Mouse (Mus musculus): ENCODE measurements around the gene Sipa1l3.

Gene Sipa1l3

DNA sequence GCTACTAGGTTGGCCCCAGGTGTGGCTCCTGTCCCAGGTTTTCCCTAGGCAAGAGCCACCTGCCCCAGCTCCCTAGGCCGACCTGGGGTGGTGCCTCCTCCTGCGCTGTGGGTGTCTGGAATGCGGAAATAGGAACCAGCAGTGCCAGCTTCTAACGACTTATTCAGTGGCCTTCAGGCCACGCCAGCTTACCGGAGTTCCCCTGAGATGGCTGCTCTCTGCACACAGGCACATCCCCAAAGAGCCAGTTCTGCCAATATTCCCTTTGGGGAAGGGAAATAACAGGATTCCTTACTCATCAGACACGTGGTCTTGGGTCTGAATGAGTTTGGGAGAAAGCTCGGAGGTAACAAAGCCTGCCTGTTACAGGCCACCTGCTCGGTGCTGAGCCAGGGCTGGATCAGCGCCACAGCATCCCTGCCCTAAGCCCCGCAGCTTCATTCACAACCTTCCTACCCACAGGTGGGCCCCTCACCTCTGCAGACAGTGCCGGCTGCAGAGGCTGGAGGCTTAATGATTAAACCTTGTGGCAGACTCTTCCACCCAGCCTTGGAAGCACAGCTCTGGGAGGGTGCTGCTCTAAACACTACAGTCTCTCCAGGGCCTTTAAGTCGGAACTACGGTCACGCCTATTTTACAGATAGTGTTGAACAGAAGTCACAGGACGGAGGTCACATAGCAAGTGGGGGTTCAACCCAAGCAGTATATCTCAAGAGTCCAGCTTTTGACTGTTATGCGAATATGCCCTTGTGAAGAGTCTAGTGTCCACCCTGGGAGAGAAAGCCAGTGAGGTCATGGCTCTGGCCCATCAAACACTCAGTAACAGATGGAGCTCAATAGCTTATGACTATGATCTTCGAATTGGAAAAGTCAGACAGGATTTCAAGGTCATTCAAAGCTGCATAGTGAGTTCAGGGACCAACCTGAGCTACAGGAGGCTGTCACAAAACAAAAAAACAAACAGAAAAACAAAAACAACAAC is 12.8 kb downstream of the Sipa1l3 start:
- DNase-seq (ENCODE audit: low read depth), result no peak

DNA sequence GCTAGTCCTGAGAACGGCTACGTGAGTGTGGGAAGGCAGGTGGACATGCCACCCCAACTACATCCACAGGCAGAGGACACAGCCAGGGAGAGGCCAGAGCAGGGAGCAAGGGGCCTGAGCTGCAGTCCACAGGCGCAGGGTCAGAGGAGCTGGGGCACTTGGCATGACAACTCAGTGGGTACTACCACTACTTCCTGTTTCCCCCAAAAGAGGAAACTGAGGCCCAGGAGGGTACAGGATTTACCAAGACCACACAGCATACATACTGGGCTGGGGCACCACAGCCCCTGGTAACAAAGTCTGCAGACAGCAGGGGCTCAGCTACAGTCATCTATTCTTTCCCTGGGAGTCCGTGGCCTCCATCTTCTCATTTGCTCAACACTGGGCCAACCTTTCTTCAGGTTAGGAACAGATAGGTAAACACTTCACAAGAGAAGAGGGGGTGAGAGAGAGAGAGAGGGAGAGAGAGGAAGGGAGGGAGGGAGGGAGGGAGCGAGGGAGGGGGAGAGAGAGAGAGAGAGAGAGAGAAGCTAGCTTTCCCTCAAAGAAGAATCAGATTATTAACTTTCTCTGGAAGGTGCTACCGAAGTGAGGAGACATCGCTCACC is 13.7 kb downstream of the Sipa1l3 start:
- no peak for DNase-seq (ENCODE audit: low read depth)

DNA sequence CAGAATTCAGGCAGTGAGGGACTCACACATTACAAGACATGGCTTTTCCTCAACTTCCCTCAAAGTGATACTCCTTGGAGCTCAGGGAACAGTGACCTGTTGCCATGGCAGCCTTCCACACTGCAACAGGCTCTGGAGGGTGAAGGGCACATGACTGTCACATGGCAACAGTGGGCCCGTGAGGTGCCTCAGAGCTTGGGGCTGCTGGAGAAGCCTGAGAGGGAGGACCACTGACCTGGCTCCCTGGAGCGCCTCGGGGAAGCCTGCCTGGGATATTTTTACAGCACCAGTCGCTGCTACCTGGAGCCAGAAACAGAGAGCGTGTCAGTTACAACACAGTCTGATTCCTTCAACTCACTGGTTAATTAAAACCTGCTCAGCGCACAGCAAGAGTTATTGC is 14.8 kb downstream of the Sipa1l3 start:
- no peak for DNase-seq (ENCODE audit: low read depth)

DNA sequence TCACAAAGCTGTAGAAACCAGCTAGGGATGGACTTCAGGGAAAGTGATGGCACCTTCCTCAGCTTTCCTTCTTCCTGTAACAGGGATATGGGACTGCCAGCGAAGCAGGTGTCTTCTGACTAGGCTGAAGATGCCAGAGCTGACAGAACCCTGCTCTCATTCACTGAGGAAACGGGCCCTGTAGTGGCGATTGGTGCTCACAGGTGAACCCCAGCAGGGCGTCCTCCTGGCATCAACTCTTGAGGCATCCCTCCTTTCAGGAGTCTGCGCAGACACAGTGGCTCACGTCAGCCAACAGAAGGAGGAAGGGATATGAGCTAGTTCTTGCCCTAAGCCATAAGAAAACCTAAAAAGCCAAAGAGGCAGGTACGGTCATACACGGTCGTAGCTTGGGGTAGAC is 17.2 kb downstream of the Sipa1l3 start:
- DNase-seq (ENCODE audit: low read depth), result no peak

DNA sequence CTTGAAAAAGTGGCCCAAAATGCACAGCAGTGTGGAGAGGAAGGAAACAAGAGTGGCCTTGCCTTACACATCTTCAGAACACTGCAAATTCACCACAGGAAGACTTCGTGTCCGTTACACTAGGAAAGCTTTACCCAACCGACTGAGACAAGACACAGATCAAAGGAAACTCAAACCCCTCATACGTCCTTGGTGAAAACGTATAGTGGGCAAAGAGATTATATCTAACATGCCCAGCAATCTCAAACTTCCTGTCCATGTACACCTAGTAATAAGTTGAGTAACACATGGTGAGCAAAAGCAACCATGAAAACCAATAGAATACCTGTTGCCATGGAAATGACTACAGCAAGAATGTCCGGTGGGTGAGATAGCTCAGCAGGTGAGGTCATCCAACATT is 19.4 kb downstream of the Sipa1l3 start:
- peak; percentile 91 for DNase-seq (ENCODE audit: low read depth)

DNA sequence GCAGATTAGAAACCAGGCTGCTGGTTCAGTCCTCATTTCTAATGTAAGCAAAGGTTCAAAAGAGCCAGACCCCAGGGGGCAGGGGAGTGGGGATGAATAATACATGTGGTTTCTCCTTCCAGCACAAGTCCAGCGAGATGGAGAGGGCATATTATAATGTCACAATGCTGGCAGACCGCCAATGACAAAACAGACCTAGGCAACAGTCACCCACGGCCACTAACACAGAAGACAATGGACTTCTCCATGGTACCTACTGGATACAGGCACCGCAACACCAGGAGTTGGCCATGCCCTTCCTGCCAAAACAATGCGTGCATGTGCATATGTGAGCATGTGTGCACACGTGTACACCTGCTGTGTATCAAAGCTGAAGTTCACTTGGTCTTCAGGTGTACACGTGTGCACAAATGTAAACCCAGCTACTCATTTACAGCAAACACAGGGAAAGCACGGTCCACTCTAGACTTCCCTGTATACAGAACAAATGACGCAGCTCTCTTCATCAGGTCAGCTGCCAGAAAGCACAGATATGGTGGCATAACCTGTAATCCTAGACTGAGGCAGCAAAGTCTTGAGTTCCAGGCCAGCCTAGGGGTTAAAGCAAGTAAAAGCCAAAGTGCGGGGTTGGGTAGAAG is 21.4 kb downstream of the Sipa1l3 start:
- peak; percentile 80 for DNase-seq (ENCODE audit: low read depth)

DNA sequence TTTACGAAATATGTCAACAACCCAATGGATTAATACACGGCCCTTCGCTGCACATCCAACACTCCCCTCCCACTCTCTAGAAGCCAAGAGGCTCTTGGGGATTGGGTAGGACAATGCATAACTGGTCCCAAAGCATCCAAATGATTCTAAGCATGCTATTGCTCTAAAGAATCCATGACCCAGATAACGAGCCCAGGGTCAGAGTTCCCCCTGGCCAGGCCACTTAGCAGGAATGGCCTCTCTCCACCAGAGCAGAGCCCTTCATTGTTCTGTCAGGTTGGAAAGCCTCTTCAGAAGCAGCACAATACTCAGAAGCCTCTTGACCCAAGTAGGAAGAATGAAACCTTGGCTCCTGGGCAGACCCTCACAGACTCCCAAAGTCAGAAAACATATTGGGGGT is 22.1 kb downstream of the Sipa1l3 start:
- DNase-seq (ENCODE audit: low read depth), result no peak

DNA sequence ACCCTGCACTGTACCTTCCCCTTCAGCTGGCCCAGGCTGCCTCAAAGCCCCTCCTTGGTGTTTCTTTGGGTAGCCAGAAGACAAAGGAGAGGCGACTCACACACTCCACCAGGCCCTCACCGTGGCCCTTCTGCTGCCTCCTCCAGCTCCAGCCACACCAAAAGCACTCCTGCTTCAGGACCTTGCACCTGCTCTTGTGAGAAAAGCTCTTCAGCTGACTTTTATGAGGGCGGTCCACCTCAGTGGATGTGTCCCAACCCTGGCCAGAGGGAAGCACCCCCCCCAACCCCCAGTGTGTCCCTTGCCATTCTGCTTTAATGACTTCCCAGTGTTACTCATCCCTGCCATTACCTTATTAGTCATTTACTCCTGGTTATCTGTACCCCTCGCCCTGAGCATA is 22.6 kb downstream of the Sipa1l3 start:
- DNase-seq (ENCODE audit: low read depth), result no peak

DNA sequence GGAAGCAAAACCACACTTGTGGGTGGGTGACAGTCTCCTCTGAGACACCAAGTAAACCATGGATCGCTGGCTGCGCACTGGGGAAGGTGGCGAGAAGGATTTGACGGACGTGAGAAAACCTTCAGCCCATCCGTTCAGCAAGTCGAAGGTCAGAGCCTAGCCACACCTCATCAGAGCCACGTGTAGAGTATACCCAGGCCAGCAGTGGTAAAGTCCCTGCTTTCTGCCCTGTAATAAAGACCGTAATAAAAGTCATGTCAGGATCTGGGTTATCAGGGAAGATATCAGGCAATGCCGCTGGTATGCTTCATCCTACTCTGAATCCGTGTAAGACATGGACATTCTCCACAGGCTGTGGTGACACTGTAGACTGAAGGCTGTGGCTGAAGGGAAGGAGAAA is 23.6 kb downstream of the Sipa1l3 start:
- no peak for DNase-seq (ENCODE audit: low read depth)

DNA sequence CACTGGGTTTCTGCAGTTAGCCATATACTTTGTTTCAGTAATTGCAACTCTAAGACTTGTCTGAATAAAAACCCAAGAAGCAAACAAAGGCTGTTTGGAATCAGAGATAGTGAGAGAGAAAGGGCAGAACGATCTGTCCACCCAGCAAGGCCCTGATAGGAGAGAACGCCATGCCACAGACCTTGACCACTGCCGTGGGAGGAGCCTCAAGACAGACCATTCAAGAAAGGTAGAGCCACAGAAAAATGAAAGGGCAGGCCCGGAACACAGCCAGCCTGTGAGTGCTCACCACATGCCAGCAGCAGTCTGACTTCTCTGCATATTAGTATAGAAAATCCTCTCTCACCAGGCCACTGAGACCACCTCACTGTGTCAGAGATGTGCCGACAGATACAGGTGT is 24.4 kb downstream of the Sipa1l3 start:
- no peak for DNase-seq (ENCODE audit: low read depth)

DNA sequence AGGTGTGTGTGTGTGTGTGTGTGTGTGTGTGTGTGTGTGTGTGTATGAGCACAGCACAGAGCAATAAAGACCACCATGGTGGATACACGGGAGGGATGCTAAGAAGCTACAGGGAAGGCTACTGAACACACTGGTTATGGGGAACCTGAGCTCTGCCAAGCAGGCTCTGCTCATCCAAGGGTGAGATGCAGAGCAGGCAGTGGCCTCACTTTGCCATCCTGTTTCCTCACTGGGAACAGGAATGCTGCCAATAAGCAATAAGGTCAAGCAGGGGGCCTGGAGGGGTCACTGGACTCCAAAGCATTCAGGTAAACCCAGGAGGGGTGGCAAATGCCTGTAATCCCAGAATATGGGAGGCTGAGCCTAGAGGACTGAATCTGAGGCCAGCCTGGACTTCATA is 25.4 kb downstream of the Sipa1l3 start:
- DNase-seq (ENCODE audit: low read depth), result no peak

DNA sequence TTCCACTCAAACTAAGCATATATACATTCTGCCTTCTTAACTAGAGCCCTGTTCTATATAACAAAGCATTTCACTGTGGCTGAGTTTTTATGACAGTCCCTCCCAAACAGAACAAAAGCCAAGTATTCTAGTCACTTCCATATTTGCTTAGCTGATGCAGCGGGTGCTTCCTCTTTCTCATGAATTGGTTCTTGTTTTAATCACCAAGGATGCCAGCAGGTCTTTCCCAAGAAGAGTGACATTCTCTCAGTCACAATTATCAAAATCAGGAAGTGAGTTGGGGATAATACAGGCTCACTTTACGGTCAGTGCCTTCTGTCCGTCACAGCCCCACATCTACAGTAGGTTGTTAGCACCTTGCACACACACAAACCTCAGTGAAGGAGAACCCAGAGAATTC is 26.6 kb downstream of the Sipa1l3 start:
- peak; percentile 87 for DNase-seq (ENCODE audit: low read depth)

DNA sequence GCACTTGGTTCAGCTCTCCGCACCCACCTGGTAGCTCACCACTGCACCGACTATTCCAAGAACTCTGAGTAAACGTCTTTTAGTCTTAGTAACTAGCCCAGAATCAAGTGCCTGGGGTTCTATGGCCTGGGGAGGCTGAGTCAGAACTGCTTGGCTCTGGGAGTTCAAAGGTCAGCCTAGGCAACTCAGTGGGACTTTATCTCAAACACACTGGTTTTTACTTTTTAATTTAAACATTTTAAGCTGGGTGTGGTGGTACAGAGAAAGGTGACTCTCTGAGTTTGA is 27.0 kb downstream of the Sipa1l3 start:
- no peak for DNase-seq (ENCODE audit: low read depth)

DNA sequence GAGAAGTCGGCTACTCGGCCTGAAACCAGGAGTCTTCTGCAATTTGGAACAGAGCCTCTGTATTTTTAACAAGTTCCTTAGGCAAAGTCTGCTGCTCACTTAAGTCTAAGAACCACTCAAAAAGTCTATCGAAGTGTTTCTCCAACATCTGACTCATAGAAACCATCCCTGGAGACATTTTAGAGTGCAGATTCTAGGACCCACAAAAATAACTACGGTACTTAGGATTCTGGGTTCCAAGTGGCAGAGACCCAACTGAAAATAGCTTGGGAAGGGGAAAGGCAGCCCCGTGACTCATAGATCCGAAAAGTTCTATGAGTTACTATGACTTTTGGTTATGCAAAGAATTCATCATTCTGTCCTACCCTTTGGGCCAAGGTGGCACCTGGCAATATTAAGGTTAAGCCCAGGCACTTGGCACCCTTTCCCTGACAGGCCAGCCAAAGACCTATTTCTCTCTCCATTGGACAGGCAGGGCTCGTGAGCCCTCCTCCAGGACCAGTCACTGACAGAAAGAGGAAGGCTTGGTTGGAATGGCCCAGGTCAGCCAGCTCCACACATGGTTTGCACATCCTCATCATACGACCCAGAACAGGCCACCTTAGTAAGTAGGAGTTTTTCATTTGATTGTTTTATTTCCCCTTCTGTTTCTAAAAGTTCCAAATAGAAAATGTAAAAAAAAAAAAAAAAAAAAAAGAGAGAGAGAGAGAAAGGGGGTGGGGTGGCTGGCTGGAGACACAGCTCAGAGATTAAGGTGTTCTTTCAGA is 27.6 kb downstream of the Sipa1l3 start:
- no peak for DNase-seq (ENCODE audit: low read depth)

DNA sequence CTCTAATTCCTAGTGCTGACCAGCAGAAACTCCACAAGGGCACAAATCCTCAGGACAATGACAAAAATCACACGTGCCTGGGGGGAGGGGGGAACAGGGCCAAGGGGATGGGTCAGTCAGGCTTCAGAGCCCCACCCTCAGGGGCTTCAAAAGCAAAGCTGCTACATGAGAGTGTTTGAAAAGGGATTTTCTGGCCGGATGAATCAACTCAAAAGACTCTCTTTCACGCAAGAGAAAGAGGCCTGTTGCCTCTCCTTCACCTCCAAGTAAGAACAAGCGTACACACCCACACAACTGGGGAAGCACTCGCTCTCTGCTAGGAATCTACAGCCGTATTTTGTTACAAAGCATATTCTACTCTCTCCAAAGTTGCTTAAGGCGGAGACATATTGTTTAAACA is 28.6 kb downstream of the Sipa1l3 start:
- DNase-seq (ENCODE audit: low read depth), result no peak

DNA sequence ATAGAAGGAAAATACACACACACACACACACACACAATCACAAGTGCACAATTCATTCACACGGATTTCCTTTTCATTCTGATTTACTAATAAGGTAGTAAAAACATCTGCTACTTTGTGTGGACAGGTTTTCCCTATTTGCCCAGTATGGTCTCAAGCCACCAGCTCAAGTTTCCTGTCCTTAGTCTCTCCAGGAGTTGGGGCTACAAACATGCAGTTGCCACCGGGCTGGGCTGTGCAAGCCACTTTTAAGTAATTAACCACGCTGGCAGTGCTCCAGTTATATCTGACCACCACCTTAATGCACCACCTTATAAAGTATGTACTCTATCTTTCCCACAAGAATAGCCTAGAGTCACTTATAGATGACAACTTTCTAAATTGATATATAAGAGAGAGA is 29.1 kb downstream of the Sipa1l3 start:
- DNase-seq (ENCODE audit: low read depth), result peak; percentile 62

DNA sequence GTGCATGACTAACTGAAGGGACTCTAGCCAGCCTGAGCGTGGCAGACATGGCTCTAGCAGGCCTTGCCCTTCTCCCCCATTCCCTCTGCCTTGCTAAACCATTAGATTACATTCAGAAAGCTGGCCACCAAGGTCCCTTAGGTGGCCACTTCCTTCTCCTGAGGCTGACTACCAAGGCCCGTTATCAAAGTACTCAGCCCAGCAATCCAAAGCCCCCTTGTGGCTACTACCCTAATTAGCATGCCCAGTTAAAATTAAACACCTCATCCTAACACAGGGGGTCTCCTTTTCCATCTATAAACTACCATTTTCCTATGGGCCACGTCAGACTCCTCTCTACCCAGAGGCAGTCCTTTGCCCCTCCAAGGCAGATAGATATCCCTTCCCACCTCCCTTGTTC is 31.7 kb downstream of the Sipa1l3 start:
- peak; percentile 39 for DNase-seq (ENCODE audit: low read depth)

DNA sequence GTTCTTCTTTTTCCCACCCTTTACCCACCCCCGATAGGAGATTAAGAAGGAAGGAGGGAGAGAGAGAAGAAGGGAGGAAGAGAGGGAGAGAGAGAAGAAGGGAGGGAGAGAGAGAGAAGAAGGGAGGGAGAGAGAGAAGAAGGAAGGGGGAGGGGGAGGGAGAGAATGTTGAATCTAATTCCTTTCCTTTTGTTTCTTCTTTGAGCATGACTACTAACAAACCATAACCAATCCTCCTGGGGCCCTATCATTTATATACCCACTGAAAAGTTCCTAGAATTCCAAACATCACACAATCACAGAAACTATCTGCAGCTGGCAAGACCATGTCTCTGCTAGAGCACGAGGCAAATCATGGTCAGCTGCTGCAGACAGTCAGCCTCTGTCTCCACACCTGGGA is 32.7 kb downstream of the Sipa1l3 start:
- no peak for DNase-seq (ENCODE audit: low read depth)

DNA sequence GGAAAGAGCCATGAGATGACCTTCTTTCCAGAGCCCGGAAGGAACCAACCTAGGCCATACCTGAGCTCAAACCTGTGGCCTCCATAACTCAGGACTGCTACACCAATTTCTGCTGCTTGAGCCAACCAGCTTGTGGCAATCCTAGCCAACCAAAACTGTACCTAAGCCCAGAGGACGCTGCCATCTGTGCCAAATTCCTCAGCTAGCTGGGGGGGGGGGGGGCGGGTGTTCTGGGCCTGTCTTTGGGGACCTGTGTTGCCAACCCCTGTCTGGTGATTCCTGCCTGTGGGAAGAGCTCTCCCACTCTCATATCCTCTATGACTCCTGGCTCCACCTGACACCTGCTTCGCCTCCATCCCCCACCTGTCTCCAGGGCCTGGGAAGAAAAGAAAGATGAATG is 34.9 kb downstream of the Sipa1l3 start:
- no peak for DNase-seq (ENCODE audit: low read depth)

DNA sequence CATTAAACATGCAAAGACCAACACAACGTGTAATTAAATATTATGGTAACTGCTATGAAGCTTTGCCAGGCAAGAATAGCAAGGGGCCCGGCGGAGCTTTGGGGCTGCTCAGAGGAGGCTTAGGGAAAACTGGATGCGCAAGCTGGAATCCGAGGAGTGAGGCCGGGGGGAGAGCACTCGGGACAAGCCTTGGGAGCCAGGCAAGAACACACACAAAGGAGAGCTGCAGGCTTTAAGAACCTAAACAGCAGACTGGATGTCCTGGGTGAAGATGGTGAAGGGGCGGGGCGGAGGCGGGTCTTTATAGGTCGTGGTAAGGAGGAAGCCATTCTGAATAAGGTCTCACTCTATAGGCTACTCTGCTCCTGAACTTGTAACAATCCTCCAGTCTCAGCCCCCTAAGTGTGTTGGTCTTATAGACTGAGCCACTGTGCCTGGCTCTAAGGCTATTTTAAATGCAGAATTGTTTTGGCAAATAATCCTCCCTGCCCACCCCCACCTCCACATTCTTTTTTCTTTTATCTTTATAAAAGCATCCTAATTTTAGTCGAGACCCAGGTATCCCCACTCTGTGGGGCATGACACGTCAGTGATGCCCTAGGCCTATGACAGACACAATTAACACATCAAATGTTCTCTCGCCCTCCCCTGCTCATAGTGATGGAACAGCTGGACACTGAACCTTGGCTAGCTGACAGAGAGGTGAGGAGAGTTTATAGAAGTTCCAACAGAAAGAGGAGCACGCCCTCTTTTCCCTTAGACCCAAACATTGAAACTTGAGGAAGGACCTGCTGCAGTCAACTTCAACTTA is 36.9 kb downstream of the Sipa1l3 start:
- DNase-seq (ENCODE audit: low read depth), result no peak

DNA sequence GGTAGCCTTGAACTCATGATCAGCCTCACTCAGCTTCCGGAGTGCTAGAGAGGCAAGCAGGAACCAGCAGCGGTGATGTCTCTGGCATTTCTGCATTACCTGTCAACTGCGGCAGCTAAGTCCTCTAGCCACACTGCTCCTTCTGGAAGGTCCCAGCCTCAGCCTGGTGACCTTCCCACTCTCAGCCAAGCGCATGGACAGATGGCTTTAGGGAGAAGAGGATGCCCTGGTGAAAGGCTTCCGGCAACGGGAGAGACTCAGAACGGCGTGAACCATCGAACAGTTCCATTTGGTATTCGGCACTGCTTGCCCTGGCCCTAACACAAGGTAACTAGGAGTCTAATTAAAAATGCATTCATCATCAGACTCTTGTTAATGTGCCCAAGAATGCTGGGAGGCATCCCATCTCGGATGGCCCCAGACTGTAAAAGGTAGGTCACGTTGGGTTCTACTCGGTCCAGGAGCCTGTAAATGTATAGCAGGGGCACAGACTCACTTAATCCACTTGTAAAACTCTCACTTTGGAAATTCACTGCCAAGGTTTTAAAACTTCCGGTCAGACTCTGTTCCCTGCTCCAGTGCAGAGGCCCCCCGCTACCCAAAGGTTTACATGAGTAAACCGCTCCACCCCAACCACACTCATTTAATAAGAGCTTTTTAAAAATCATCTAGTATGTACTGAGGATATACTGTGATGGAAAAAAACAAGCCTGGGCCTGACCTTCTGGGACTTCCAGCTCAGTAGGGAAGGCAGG is 37.7 kb downstream of the Sipa1l3 start:
- no peak for DNase-seq (ENCODE audit: low read depth)
